Mouse (Mus musculus) limb, embryonic 14.5 days (tissue): ENCODE data around the gene Fam169b. TPM values are rescaled to one million over a fixed set of nuclear protein-coding genes. Genes with fewer than 3 reads are reported as not detected.

Experiments
- ATAC-seq: fragments of 200-750 bp; cut with Nextera tagmentation; 2 replicates; pipeline ENCODE4 v1.8.0; 2017; ENCODE audit warnings: low read depth, moderate number of reproducible peaks, moderate TSS enrichment; ENCODE audit not compliant: low FRiP score
- DNase-seq: peaks from one replicate; pipeline ENCODE4 v3.0.0-alpha.2; 2015; ENCODE audit warnings: low spot score
- H3K27ac ChIP-seq: fragments of 300-500 bp; sonication (generic); replicated peaks from 2 replicates; pipeline ENCODE4 v1.5.1; 2014; ENCODE audit warnings: low read depth, mild to moderate bottlenecking, low read length, moderate library complexity, mixed read lengths
- H3K27me3 ChIP-seq: fragments of 300-500 bp; sonication (generic); 2 replicates; pipeline ENCODE4 v1.6.1; 2014; ENCODE audit warnings: low read length, mixed read lengths; ENCODE audit not compliant: control insufficient read depth, insufficient read depth
- H3K36me3 ChIP-seq: fragments of 300-500 bp; sonication (generic); 2 replicates; pipeline ENCODE4 v1.6.1; 2014; ENCODE audit warnings: mild to moderate bottlenecking, low read length, moderate library complexity, mixed read lengths; ENCODE audit not compliant: control insufficient read depth, insufficient read depth
- H3K4me1 ChIP-seq: fragments of 300-500 bp; sonication (generic); 2 replicates; pipeline ENCODE4 v1.6.1; 2014; ENCODE audit warnings: antibody characterized with exemption, low read length, mixed read lengths; ENCODE audit not compliant: control insufficient read depth, insufficient read depth
- H3K4me2 ChIP-seq: fragments of 300-500 bp; sonication (generic); replicated peaks from 2 replicates; pipeline ENCODE4 v1.6.1; 2014; ENCODE audit warnings: low read depth, mild to moderate bottlenecking, low read length, moderate library complexity; ENCODE audit not compliant: severe bottlenecking
- H3K4me3 ChIP-seq: fragments of 300-500 bp; sonication (generic); replicated peaks from 2 replicates; pipeline ENCODE4 v1.5.1; 2014; ENCODE audit warnings: low read length
- H3K9ac ChIP-seq: fragments of 300-500 bp; sonication (generic); 2 replicates; pipeline ENCODE4 v1.6.1; 2014; ENCODE audit warnings: mild to moderate bottlenecking, low read depth, low read length, moderate library complexity; ENCODE audit not compliant: severe bottlenecking
- H3K9me3 ChIP-seq: fragments of 300-500 bp; sonication (generic); 2 replicates; pipeline ENCODE4 v1.6.1; 2016; ENCODE audit warnings: low read length; ENCODE audit not compliant: control insufficient read depth
- POLR2A ChIP-seq: fragments of 200-500 bp; IDR thresholded peaks from 2 replicates; pipeline ENCODE4 v1.8.0; 2012; ENCODE audit warnings: inconsistent platforms, mild to moderate bottlenecking, moderate library complexity, borderline replicate concordance; ENCODE audit not compliant: insufficient read depth, insufficient read length; ENCODE audit errors: extremely low read depth
- WGBS: fragments of 180-500 bp; shearing (Covaris S2); extraction: QIAGEN DNeasy Blood & Tissue Kit; methylation state at CpG from one replicate; pipeline ENCODE4 v1.1.7; 2014; 5-methylcytosine and 5-hydroxymethylcytosine counted together
- polyA plus RNA-seq, 2 experiments: library from polyadenylated mRNA; depleted of rRNA in 1 of 2; stranded (reverse) in 1 of 2; unstranded in 1 of 2; fragments of >200 nt; fragmentation: Nextera tagmentation in 1 of 2; extraction: Ambion mirVana in 1 of 2; gene quantifications; 2 replicates each; pipeline versions ENCODE4 v1.2.1 to v1.2.3; 2012 to 2014

The Fam169b gene
- polyA plus RNA-seq (2012; rRNA removed), result 1.9 and 2.5 TPM in 2 replicates
- polyA plus RNA-seq (2014; fragmentation: Nextera tagmentation; extraction: Ambion mirVana), result 1.0 TPM in 2 replicates

GRCm38 (mm10) chr7:68273515-68273914 lies at the start of gene Fam169b:
Gene Fam169b, plus strand, starts transcription at chr7:68273839.
- ATAC-seq, result no peak

GRCm38 (mm10) chr7:68224006-68224405 lies 49.6 kb upstream of the Fam169b start:
- no peak for TF ChIP-seq POLR2A
- H3K9me3 ChIP-seq, result no peaks in the 10 kb centered on the region
- ATAC-seq (no peak), DNase-seq (no peak)
- H3K4me2 ChIP-seq, result no peak overlapping the region
- no peaks in the 10 kb centered on the region for H3K27me3 ChIP-seq
- no peak overlapping the region for H3K4me3 ChIP-seq
- WGBS, result 65% methylated on average over 5 of the region's 5 CpGs
- peaks cover 72% of the 10 kb centered on the region for H3K36me3 ChIP-seq
- peaks cover 16% of the 10 kb centered on the region; the same call in 1 of the 2 replicates for H3K4me1 ChIP-seq
- no peak overlapping the region for H3K9ac ChIP-seq
- peak overlapping the region; percentile 61 for H3K27ac ChIP-seq

More at GRCm38 (mm10) chr7:68273515-68273914, at the start of gene Fam169b:
- Histone ChIP-seq H3K9ac (no peak within 1 kb of the TSS), H3K36me3 (no peaks in the 10 kb centered on the region), H3K27ac (no peak within 1 kb of the TSS), H3K4me1 (peaks cover 26% of the 10 kb centered on the region), H3K27me3 (no peaks in the 10 kb centered on the region), H3K4me3 (no peak within 1 kb of the TSS), H3K9me3 (no peaks in the 10 kb centered on the region), H3K4me2 (no peak within 1 kb of the TSS)
- TF ChIP-seq POLR2A, result no peak
- DNase-seq, result no peak

- Histone ChIP-seq H3K4me2 (no peak overlapping the region), H3K4me1 (peaks cover 16% of the 10 kb centered on the region; the same call in 1 of the 2 replicates), H3K9me3 (no peaks in the 10 kb centered on the region), H3K36me3 (peaks cover 81% of the 10 kb centered on the region), H3K9ac (no peak overlapping the region), H3K27ac (no peak overlapping the region), H3K27me3 (no peaks in the 10 kb centered on the region), H3K4me3 (no peak overlapping the region)
- DNase-seq (no peak), ATAC-seq (no peak)
- TF ChIP-seq POLR2A, result no peak
- 86% methylated on average over 9 of the region's 9 CpGs for WGBS
These were observed 48.1 kb upstream of the Fam169b start for GRCm38 (mm10) chr7:68225427-68226054.

- Histone ChIP-seq H3K4me3 (no peak overlapping the region), H3K27me3 (no peaks in the 10 kb centered on the region), H3K27ac (no peak overlapping the region), H3K36me3 (peaks cover 83% of the 10 kb centered on the region), H3K4me1 (peaks cover 16% of the 10 kb centered on the region; the same call in 1 of the 2 replicates), H3K9ac (no peak overlapping the region), H3K4me2 (no peak overlapping the region), H3K9me3 (no peaks in the 10 kb centered on the region)
- WGBS, result 77% methylated on average over 11 of the region's 11 CpGs
- no peak for TF ChIP-seq POLR2A
- DNase-seq (no peak), ATAC-seq (no peak)
These were observed 46.6 kb upstream of the Fam169b start for GRCm38 (mm10) chr7:68227021-68227420.

- no peaks in the 10 kb centered on the region for H3K27me3 ChIP-seq
- peaks cover 77% of the 10 kb centered on the region for H3K36me3 ChIP-seq
- ATAC-seq (no peak), DNase-seq (no peak)
- no peaks in the 10 kb centered on the region for H3K9me3 ChIP-seq
- H3K4me3 ChIP-seq, result no peak overlapping the region
- 74% methylated on average over 4 of the region's 4 CpGs for WGBS
- TF ChIP-seq POLR2A, result no peak
- H3K9ac ChIP-seq, result no peak overlapping the region
- peaks cover 18% of the 10 kb centered on the region; the same call in 1 of the 2 replicates for H3K4me1 ChIP-seq
- no peak overlapping the region for H3K4me2 ChIP-seq
- H3K27ac ChIP-seq, result no peak overlapping the region
These were observed 46.0 kb upstream of the Fam169b start for GRCm38 (mm10) chr7:68227621-68228020.
